Mouse (Mus musculus) adrenal gland (tissue): ENCODE results near the gene Acbd6.

ENCODE experiments used
- intact Hi-C: fragments of 180-260 bp; cut with DNase I; formaldehyde crosslinking; loops from one replicate; pipeline ENCODE4 v1.15.1; 2025

The Acbd6 gene

DNA sequence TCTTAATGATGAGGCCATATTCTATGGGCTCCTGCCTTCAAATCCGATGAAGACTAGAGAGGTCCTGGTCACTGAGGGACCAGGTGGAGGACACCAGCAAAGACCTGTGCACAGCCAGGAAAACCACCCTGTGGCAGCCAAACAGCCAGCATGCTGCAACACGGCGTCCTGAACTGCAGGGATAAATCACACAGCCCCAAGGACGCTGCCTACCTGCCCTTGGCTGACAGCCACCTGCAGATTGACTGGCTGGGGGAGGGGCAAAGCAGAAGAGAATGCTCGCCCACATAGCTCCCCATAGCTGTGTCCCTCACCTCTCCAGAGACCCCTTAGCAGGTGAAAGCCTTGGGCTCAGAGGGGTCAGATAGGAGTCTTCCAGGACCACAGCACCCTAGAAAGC is 162.1 kb downstream of the Acbd6 start:
- intact Hi-C loops: no loop called here

DNA sequence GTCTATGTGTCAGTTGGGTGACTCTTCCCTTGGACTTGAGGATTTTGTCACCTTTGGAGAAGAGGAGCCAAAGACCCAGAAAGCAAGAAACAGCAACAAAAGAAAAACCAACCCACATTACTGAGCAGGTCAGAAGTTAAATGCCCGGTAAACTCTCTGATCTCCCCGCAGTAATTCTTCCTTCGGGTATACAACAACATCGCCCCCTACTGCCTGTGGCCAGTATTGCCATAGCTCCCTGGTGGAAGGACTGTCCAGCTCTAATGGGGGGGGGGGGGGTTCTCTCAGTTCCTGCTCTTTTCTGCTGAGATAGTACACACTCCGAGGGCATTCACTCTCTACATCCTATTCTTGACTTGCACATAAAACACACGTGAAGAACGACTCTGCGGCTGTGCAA is 163.5 kb downstream of the Acbd6 start:
- intact Hi-C loops: no loop called here

DNA sequence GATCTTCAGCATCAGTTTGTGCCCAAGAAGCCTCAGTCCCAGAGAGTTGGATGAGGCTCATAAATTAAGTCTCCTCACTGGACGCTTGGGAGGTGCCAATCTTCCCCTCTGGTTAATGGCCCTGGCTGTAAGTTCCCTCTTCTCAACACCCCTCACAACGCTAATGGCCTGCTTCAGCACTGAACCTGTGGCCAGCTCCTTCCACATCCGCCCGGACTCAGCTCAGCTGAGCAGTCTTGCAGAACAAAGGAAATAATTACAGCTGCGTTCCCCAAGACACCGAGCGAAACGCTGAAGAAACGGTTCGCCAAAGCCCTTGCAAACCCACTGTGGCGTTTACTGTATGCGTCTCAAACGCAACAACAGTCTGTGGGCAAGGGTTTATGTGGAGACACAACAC is 164.3 kb downstream of the Acbd6 start:
- intact Hi-C loops: no loop called here

DNA sequence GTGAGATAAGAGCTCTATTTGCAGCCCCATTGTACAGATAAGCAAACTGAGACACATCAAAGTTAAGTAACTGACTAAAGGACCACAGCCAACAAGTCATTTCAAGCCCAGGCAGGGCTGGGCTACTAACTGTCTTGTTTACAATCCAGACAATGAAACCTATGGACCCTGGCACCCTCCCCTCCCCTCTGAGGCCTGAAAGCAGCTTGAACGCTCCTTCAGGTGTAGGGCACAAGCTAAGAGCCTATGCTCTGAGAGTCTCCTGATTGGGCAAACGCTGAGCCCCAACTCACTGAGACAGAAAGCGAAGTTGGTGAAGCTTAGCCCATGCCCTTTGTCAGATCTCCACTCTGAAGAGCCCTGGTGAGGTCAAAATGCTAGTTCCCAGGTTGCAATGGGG is 166.4 kb downstream of the Acbd6 start:
- intact Hi-C loops: no loop called here

DNA sequence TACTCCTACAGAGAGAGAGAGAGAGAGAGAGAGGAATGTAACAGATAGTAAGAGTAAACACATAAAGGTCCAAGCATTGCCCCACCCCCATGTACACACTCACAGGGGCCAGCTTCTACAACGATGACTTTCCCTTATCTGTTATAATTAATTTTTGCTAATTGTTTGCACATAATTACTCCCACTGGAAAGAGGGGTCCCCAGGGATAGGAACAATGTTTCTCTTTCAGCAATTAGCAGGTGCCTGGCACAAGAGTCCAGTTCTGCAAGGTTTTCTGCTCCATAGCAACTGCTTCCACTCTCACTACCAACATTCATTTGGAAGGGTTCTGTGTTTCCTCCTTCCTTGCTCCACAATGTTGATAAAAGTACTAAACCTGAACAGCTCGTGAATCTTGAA is 168.0 kb downstream of the Acbd6 start:
- intact Hi-C loops: no loop called here

DNA sequence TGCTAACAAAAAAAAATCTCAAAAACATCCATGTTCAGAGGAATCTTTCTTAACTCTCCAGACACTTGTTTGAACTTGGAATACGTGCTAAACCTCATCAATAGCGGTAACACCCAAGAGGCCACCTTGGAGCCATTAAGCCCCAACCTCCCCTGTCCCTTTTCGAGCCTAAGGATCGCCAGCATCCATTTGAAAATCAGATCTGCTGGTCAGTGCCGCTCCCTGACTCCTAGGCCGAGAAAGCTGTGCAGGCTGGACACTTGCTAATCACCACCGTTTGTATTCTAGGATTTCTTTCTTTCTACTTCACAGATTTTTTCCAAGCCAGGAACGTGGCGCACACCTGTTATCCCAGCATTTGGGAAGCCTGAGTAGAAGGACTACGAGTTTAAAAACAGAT is 169.9 kb downstream of the Acbd6 start:
- intact Hi-C loops: no loop called here

DNA sequence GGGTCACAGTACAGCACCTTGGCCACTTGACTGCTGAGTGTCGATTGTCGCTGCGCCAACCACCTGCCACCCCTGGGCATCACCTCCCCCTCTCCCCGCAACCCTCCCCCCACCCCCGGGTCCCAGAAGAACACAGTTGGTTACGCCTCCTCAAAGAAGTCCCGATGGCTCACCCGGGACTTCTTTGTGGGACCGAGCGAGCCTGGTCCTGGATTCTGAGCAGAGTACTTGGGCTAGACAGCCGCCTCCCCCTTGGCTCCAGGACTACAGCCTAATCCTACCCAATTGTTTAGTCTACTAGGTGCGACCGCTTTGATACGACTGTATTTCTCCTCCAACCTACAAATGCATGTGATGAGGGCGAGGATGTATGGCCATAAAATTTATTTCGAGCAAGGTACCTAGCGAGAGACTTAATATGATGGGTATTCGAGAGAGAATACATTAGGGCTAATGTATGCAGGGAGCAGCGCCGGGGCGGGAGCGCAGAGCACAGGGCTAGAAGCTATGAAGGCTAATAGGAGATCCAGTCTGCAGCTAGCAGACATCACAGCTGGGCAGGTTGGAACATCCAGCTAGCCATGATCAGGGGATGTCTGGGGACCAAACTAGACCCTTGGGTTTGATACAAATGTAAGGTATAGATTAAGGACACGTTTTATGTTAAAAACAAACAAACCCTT is 171.3 kb downstream of the Acbd6 start:
- intact Hi-C loops: no loop called here

DNA sequence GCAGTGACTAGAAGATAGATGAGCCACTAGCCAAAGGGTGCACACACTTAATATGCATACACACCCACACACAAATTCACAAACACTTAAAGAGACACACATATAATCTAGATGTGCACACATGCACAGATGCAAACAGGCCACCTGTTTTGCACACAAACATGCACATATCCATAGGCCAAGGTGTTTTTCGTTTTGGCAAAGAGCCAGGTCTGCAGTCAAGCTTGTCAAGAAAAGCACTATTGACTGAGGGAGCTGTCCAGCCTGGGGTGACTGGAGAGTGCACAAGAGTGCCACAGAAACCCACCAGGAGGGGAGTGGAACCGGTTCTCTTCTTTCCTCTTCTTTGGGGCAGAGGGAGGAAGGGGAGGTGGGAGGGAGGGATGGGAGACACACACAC is 173.2 kb downstream of the Acbd6 start:
- intact Hi-C loops: no loop called here

DNA sequence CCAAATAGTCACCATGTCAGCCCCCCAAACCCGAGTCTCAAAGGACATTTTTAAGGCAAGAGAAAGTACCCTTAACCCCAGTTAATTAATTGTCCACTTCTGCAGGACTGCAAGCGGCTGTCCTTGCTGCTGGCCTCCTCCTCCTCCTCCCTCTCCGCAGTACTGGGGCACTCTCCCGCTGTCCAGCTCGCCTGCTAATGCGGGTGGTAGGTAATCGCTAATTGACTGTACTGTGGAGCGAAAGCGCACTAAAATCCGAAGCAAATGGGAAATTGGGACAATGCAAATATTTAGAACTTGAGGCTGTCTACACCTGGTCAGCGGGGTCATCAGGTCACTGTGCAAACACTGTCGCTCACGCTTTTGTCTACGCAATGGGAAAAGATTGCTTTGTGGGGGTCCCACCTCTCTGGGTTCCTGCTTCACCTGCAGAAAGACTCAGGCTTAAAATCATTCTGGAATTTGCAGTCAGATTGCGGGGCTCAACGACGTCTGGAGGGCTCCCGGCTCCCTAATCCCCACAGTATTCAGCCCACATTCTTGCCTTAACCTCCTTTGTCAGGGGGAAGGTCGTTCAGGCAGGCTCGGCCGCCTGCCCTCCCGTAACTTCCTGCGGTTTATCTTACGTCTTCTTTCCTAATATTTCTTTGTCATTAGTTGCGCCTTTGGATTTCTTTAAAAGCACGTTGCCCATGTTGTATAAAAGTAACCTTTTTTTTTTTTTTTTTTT is 178.3 kb downstream of the Acbd6 start:
- intact Hi-C loops: no loop called here

DNA sequence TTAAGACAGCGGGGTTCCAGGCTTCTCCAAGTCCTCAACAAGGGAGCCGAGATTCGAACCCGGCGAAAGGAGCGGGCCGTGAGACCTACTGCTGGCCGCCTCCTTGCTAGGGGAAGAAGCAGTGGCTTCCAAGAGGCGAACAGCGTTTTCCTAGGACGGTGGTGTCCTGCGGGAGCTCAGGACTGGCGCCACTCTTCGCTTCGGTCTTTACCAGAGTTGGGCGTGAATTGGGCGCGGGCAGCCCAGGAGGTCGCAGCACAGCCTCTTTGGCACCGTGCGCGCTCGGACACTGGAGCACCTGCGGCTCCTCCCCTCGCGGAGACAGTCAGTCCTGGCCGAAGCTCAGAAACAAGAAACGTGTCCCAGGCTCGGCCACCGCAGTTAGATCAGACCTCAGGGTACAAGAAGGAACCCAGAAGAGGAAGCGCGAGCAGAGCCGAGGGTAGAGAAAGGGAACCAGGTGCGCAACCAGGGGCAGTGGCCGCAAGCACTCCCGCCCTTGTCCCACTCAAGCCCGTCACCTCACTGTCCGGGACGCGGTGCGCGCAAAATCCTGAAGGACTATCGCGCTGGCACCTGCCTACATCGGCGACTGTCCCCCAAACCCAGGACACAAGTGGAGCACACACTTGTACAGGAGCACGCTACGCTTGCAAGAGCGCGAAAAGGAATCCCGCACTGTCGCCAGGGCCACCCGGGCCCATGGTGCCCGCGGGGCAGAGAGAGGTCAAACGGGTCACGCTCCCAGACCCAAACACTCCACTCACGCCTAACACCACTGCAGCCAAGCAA is 179.3 kb downstream of the Acbd6 start:
- intact Hi-C loops: no loop called here

DNA sequence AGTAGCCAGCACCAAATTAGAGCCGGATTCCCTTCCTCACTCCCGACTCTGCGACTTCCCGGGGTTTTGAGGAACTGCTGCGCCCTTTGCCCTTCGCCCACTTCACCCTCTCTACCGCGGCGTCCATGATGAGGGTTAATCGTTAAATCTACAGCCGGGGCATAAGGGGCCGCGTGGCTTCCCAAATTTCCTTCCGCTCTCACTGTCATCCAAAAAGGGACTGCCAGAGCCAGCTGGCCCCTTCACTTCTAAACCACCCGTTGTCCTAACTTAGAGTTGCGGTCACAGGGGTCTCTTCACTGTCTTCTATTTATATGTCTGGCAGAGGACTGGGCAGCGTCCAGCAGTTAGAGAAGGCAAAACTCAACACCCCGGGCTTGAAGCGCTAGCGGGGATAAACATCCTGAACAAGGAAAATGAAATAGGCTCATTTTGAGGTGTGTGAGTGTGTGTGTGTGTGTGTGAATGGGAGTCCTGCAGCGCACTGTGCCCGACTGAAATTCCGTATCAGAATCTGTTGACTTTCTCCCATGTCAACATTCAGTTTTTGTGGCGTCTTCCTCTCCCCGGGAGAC is 180.0 kb downstream of the Acbd6 start:
- intact Hi-C loops: no loop called here
